Mouse (Mus musculus) embryonic facial prominence, embryonic 15.5 days (tissue): ENCODE results near the gene Stx6. TPM values are rescaled to one million over a fixed set of nuclear protein-coding genes. Genes with fewer than 3 reads are reported as not detected.

Experiments used
- ATAC-seq: fragments of 200-750 bp; cut with Nextera tagmentation; 2 replicates; pipeline ENCODE4 v1.8.0; 2017; ENCODE audit warnings: low read depth, moderate TSS enrichment; ENCODE audit not compliant: insufficient number of reproducible peaks, low FRiP score, low TSS enrichment
- H3K27ac ChIP-seq: fragments of 300-500 bp; sonication (generic); replicated peaks from 2 replicates; pipeline ENCODE4 v1.5.1; 2015; ENCODE audit warnings: mild to moderate bottlenecking, inconsistent platforms
- H3K27me3 ChIP-seq: fragments of 300-500 bp; sonication (generic); 2 replicates; pipeline ENCODE4 v1.6.1; 2015; ENCODE audit warnings: inconsistent platforms
- H3K36me3 ChIP-seq: fragments of 300-500 bp; sonication (generic); 2 replicates; pipeline ENCODE4 v1.6.1; 2015; ENCODE audit warnings: mild to moderate bottlenecking, inconsistent platforms
- H3K4me1 ChIP-seq: fragments of 300-500 bp; sonication (generic); 2 replicates; pipeline ENCODE4 v1.6.1; 2015; ENCODE audit warnings: inconsistent platforms
- H3K4me2 ChIP-seq: fragments of 300-500 bp; sonication (generic); replicated peaks from 2 replicates; pipeline ENCODE4 v1.6.1; 2015; ENCODE audit warnings: mild to moderate bottlenecking, inconsistent platforms
- H3K4me3 ChIP-seq: fragments of 300-500 bp; sonication (generic); replicated peaks from 2 replicates; pipeline ENCODE4 v1.5.1; 2015; ENCODE audit warnings: mild to moderate bottlenecking, inconsistent platforms
- H3K9ac ChIP-seq: fragments of 300-500 bp; sonication (generic); 2 replicates; pipeline ENCODE4 v1.6.1; 2015; ENCODE audit warnings: inconsistent platforms
- H3K9me3 ChIP-seq: fragments of 300-500 bp; sonication (generic); replicated peaks from 2 replicates; pipeline ENCODE4 v1.6.1; 2016; ENCODE audit warnings: inconsistent platforms
- WGBS: fragments of 180-500 bp; shearing (Covaris S2); methylation state at CpG from one replicate; pipeline ENCODE4 v1.1.7; 2015; 5-methylcytosine and 5-hydroxymethylcytosine counted together
- polyA plus RNA-seq: library from polyadenylated mRNA; unstranded; fragments of >200 nt; fragmentation: Nextera tagmentation; extraction: Ambion mirVana; gene quantifications from 2 replicates; pipeline ENCODE4 v1.2.1, GENCODE M21; 2015

Stx6 gene
- polyA plus RNA-seq, 1 experiment from 2014 or later: 86.5 TPM

GRCm38 (mm10) chr1:155236306-155237024 is 78.0 kb downstream of the Stx6 start:
- peaks cover 72% of the 10 kb centered on the region for H3K4me1 ChIP-seq
- no peaks in the 10 kb centered on the region for H3K27me3 ChIP-seq
- no peak overlapping the region for H3K4me2 ChIP-seq
- no peaks in the 10 kb centered on the region for H3K9me3 ChIP-seq
- WGBS: 56% methylated on average over 13 of the region's 13 CpGs
- H3K27ac ChIP-seq: peak overlapping the region; percentile 73; the same call in 1 of the 2 replicates
- ATAC-seq: no peak
- H3K9ac ChIP-seq: no peak overlapping the region
- H3K36me3 ChIP-seq: peaks cover 4% of the 10 kb centered on the region; the same call in 1 of the 2 replicates
- H3K4me3 ChIP-seq: no peak overlapping the region

DNA sequence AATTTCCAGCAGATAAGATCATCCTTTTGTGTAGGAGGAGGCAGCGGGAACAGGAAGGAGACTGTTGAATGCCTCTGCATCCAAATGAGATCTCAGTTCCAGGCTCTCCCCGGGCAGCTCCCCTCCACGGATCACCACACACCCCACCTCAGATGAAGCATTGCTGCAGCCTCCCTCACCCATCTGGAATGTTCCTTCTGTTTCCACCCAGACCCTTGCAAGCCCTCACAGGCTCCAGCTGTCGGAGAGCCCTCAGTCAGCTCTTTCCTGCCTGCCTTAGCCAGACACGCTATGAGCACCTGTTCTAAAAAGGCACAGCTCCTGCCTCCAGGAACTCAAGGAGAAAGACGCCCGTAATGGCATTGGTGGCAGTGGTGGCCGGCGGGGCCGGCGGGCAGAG is 78.9 kb downstream of the Stx6 start:
- Histone ChIP-seq H3K36me3 (peaks cover 7% of the 10 kb centered on the region; the same call in 1 of the 2 replicates), H3K27ac (peak overlapping the region; percentile 73)
- 52% methylated on average over 11 of the region's 11 CpGs for WGBS

GRCm38 (mm10) chr1:155238126-155238525 is 79.6 kb downstream of the Stx6 start:
- H3K9ac ChIP-seq: no peak overlapping the region
- no peak overlapping the region for H3K4me2 ChIP-seq
- 76% methylated on average over 5 of the region's 5 CpGs for WGBS
- H3K27me3 ChIP-seq: no peaks in the 10 kb centered on the region
- peaks cover 63% of the 10 kb centered on the region for H3K4me1 ChIP-seq
- no peak overlapping the region for H3K27ac ChIP-seq
- no peaks in the 10 kb centered on the region for H3K9me3 ChIP-seq
- H3K4me3 ChIP-seq: no peak overlapping the region
- peaks cover 7% of the 10 kb centered on the region; the same call in 1 of the 2 replicates for H3K36me3 ChIP-seq
- ATAC-seq: no peak

More for the DNA sequence above, 78.9 kb downstream of the Stx6 start:
- H3K9ac ChIP-seq: no peak overlapping the region
- no peak overlapping the region for H3K4me2 ChIP-seq
- no peak overlapping the region for H3K4me3 ChIP-seq
- H3K27me3 ChIP-seq: no peaks in the 10 kb centered on the region
- no peak for ATAC-seq
- H3K4me1 ChIP-seq: peaks cover 68% of the 10 kb centered on the region
- no peaks in the 10 kb centered on the region for H3K9me3 ChIP-seq

- Histone ChIP-seq H3K9ac (no peak overlapping the region), H3K27me3 (no peaks in the 10 kb centered on the region), H3K4me1 (peaks cover 59% of the 10 kb centered on the region), H3K4me2 (no peak overlapping the region), H3K36me3 (peaks cover 7% of the 10 kb centered on the region; the same call in 1 of the 2 replicates), H3K9me3 (no peaks in the 10 kb centered on the region), H3K27ac (no peak overlapping the region), H3K4me3 (no peak overlapping the region)
- WGBS: 59% methylated on average over 4 of the region's 4 CpGs
- no peak for ATAC-seq
Observed at GRCm38 (mm10) chr1:155239169-155239568, 80.7 kb downstream of the Stx6 start.

- H3K9me3 ChIP-seq: no peaks in the 10 kb centered on the region
- peaks cover 58% of the 10 kb centered on the region for H3K4me1 ChIP-seq
- H3K4me2 ChIP-seq: no peak overlapping the region
- peaks cover 7% of the 10 kb centered on the region; the same call in 1 of the 2 replicates for H3K36me3 ChIP-seq
- H3K4me3 ChIP-seq: no peak overlapping the region
- H3K27ac ChIP-seq: no peak overlapping the region
- H3K9ac ChIP-seq: no peak overlapping the region
- no peaks in the 10 kb centered on the region for H3K27me3 ChIP-seq
- WGBS: 68% methylated on average over 6 of the region's 6 CpGs
- ATAC-seq: no peak
Observed at GRCm38 (mm10) chr1:155239962-155240717, 81.6 kb downstream of the Stx6 start.

DNA sequence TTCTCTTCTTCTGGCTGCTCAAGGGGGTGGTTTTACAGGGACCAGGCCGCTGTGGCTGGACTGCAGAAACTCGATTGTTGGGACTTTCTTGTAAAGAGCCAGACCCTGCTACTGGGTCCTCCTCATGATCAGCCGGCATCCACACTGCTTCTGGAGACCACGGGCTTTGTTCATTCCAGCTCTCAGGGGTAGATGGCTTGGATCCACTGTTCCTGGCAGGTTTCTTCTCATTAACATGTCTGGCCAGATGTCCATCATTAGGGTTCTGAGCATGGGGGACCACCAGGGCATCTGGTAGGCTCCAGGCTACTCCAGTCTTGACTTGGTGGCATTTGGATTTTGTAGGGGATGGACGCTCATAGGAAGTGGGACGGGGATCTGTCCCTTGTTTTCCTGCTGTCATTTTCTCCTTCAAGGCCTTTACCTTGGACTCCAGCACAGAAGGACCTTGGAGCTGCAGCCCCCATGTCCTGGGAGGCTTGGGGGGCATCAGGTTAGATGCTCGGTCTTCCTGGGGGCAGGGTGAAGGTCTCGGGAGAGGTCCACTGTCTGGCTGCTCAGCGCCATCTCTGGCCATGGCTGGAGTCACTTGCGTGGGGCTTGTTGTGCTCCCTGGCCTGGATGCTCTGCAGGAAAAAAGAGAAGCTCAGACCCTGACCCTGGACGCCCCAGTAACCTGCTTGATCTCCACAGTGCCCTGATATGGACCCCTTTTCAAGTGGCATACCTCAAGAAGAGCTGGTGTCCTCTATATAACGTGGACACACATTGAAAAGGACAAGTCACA is 83.4 kb downstream of the Stx6 start:
- no peaks in the 10 kb centered on the region for H3K9me3 ChIP-seq
- no peaks in the 10 kb centered on the region for H3K27me3 ChIP-seq
- H3K4me3 ChIP-seq: no peak overlapping the region
- 75% methylated on average over 12 of the region's 12 CpGs for WGBS
- no peak for ATAC-seq
- no peak overlapping the region for H3K9ac ChIP-seq
- H3K4me2 ChIP-seq: no peak overlapping the region
- H3K36me3 ChIP-seq: peaks cover 4% of the 10 kb centered on the region; the same call in 1 of the 2 replicates
- H3K27ac ChIP-seq: no peak overlapping the region
- peaks cover 44% of the 10 kb centered on the region for H3K4me1 ChIP-seq

DNA sequence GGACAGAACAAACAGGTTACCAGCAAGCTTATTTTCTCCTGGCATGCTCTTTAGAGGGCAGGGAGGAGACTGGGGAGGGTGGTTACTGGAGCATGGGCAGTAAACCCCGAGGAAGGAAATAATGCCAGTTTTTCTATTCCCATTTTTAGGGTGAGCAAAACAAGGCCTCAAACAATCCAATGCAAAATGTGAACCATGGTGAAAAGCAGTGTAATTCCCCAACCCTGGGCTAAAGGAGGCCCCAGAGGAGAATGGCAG is 83.9 kb downstream of the Stx6 start:
- Histone ChIP-seq H3K9me3 (no peaks in the 10 kb centered on the region), H3K9ac (no peak overlapping the region), H3K36me3 (peaks cover 4% of the 10 kb centered on the region; the same call in 1 of the 2 replicates), H3K4me1 (peaks cover 42% of the 10 kb centered on the region), H3K4me2 (no peak overlapping the region), H3K27me3 (no peaks in the 10 kb centered on the region), H3K27ac (no peak overlapping the region), H3K4me3 (no peak overlapping the region)
- WGBS: 73% methylated on average over 1 of the region's 1 CpGs
- ATAC-seq: no peak

DNA sequence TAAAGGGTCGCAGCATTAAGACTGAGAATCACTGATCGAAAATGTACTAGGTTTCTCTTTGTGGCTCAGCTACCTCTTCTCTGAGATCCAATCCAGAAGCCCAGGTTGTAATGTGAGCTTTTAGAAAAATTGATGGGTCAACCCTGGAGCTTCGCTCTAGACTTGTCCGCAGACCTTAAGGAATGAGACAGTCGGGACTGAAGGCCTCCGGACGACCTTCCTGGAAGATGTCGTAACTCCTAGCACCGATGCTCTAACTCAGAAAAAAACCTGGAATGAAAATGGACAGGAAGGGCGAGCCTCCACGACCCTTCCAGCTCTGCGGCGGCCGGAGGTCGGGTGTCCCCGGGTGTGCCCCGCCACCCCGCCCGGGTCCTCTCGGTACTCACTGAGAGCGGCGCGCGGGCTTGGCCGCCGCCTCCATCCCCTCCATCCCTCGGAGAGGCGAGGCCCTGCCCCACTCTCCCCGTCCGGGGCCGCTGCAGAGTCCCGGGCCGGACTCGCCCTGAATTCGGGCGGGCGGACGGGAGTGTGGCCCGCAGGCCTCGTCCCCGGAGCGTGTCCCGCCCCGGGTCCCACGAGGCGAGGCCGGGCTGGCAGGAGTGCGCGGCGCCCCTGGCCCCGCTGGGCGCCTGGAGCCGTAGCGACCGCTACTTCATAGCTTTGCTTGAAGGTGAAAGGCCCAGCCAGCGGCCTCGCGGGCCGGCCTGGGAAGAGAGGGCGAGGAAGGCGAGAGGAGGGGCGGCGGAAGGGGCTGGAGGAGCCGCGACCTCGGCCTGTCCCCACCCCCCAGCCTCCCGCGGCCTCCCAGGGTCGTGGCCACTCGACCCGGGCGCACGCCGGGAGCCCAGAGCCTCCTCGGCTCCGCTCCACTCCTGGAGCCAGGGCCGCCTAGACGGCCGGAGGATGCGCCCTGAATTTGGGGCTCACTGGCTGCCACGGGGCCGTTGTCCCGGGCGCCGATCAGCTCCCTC is 85.6 kb downstream of the Stx6 start, which contains the start of gene BC034090:
Gene BC034090, minus strand, starts transcription at position 648 of the 974 bp plus-strand sequence.
- Histone ChIP-seq H3K27ac (peak within 1 kb of the TSS; percentile 86), H3K27me3 (no peaks in the 10 kb centered on the region), H3K4me1 (peaks cover 38% of the 10 kb centered on the region), H3K4me2 (peak within 1 kb of the TSS; percentile 61), H3K9me3 (no peaks in the 10 kb centered on the region), H3K4me3 (peak within 1 kb of the TSS; percentile 65), H3K9ac (peak within 1 kb of the TSS; percentile 68), H3K36me3 (peaks cover 4% of the 10 kb centered on the region; the same call in 1 of the 2 replicates)
- WGBS: 2% methylated on average over 85 of the region's 85 CpGs
- ATAC-seq: peak; percentile 83

DNA sequence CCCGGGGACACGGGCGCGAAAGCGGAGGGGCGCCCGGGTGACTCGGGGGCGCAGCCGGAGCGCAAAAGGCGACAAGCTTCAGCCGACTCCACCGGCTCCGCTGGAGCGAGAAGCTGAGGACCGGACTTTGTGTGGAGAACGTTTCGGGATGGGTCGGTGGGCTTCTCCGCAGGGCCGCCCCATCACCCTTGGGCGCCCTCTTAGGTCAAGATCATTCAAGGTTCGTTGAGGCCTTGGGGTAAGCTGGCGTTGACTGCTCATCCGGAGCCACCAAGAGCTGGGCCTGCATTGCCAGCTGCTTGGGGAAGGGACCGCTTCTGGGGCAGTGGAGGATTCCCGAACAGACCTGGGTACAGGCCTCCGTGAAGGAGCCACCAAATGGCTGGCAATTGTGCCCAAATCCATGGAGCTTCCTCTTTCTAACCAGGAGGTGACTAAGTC is 86.3 kb downstream of the Stx6 start:
- WGBS: 7% methylated on average over 29 of the region's 29 CpGs
- H3K4me3 ChIP-seq: peak overlapping the region; percentile 65
- peaks cover 32% of the 10 kb centered on the region for H3K4me1 ChIP-seq
- no peaks in the 10 kb centered on the region for H3K9me3 ChIP-seq
- H3K4me2 ChIP-seq: peak overlapping the region; percentile 61
- peak; percentile 30; the same call in 1 of the 2 replicates for ATAC-seq
- H3K9ac ChIP-seq: peak overlapping the region; percentile 68
- no peaks in the 10 kb centered on the region for H3K27me3 ChIP-seq
- H3K27ac ChIP-seq: peak overlapping the region; percentile 86
- H3K36me3 ChIP-seq: peaks cover 4% of the 10 kb centered on the region; the same call in 1 of the 2 replicates

GRCm38 (mm10) chr1:155245516-155245915 is 87.0 kb downstream of the Stx6 start:
- Histone ChIP-seq H3K9me3 (no peaks in the 10 kb centered on the region), H3K4me1 (peaks cover 32% of the 10 kb centered on the region), H3K27me3 (no peaks in the 10 kb centered on the region), H3K27ac (no peak overlapping the region), H3K36me3 (peaks cover 4% of the 10 kb centered on the region; the same call in 1 of the 2 replicates), H3K4me3 (no peak overlapping the region), H3K9ac (no peak overlapping the region), H3K4me2 (peak overlapping the region; percentile 61)
- no peak for ATAC-seq
- WGBS: 69% methylated on average over 7 of the region's 7 CpGs
